Mouse (Mus musculus) embryonic facial prominence, embryonic 12.5 days (tissue): Measurements from ENCODE around the gene Fyn. TPM values are rescaled to one million over a fixed set of nuclear protein-coding genes. Genes with fewer than 3 reads are reported as not detected.

Experiments used
- ATAC-seq: fragments of 200-750 bp; cut with Nextera tagmentation; 2 replicates; pipeline ENCODE4 v1.8.0; 2017; ENCODE audit not compliant: insufficient number of reproducible peaks, insufficient read depth, low FRiP score, low TSS enrichment
- H3K27ac ChIP-seq: fragments of 300-500 bp; sonication (generic); 2 replicates; pipeline ENCODE4 v1.5.1; 2016; ENCODE audit warnings: mild to moderate bottlenecking
- H3K27me3 ChIP-seq: fragments of 300-500 bp; sonication (generic); 2 replicates; pipeline ENCODE4 v1.6.1; 2016; ENCODE audit warnings: mild to moderate bottlenecking, moderate library complexity
- H3K36me3 ChIP-seq: fragments of 300-500 bp; sonication (generic); 2 replicates; pipeline ENCODE4 v1.6.1; 2016; ENCODE audit warnings: mild to moderate bottlenecking
- H3K4me1 ChIP-seq: fragments of 300-500 bp; sonication (generic); 2 replicates; pipeline ENCODE4 v1.6.1; 2016
- H3K4me2 ChIP-seq: fragments of 300-500 bp; sonication (generic); replicated peaks from 2 replicates; pipeline ENCODE4 v1.6.1; 2016; ENCODE audit warnings: mild to moderate bottlenecking, moderate library complexity
- H3K4me3 ChIP-seq: fragments of 300-500 bp; sonication (generic); 2 replicates; pipeline ENCODE4 v1.5.1; 2016; ENCODE audit warnings: mild to moderate bottlenecking
- H3K9ac ChIP-seq: fragments of 300-500 bp; sonication (generic); 2 replicates; pipeline ENCODE4 v1.6.1; 2016; ENCODE audit warnings: mild to moderate bottlenecking, moderate library complexity
- H3K9me3 ChIP-seq: fragments of 300-500 bp; sonication (generic); 2 replicates; pipeline ENCODE4 v1.6.1; 2016; ENCODE audit warnings: mild to moderate bottlenecking, moderate library complexity
- WGBS: fragments of 180-500 bp; shearing (Covaris S2); methylation state at CpG from one replicate; pipeline ENCODE4 v1.1.7; 2016; 5-methylcytosine and 5-hydroxymethylcytosine counted together
- polyA plus RNA-seq: library from polyadenylated mRNA; unstranded; fragments of >200 nt; fragmentation: Nextera tagmentation; extraction: Ambion mirVana; gene quantifications from 2 replicates; pipeline ENCODE4 v1.2.1, GENCODE M21; 2016

Fyn gene
- polyA plus RNA-seq, 1 experiment from 2014 or later = 41.8 TPM

DNA sequence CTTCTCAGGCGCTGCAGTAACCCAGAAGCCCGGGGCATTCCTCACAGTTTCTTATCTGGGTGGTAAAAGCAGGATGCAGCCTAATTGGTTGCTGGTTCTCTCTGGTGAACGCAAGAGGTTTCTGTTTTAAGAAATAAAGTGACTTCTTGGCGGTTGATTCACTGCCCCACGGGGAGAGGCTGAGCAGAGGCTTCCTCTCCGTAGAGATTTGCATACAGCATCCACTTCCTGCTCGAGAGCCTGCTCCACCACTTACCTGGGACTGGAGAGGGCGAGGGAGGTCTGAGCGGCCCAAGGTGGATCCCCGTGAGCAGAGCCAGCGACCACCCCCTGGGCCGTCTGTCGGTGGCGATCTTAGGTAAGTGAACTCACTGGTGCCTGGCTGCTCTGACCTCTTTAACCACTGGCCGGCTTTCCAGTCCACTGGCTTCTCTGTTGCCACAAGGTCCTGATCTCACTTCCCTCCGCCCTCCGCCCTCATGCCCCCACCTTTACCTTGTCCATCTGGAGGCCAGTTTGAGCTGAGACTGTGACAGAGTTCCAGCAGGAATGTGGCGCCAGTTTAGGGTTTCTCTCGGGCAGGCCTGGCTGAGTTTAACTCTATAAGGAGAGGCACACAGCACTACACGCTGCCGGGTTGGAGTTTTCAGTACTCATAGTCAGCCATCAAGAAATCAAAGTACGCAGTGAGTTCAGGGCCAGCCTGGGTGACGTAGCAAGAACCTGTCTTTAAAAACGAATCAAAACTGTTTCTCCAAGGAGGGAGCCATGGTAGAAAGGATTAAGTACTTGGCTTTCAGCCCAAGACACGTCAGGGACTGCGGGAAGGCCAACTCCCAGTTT is 244.6 kb downstream of the Fyn start:
- Histone ChIP-seq H3K36me3 (no peaks in the 10 kb centered on the region), H3K9me3 (no peaks in the 10 kb centered on the region), H3K27ac (peak overlapping the region; percentile 92), H3K4me1 (peaks cover 36% of the 10 kb centered on the region), H3K27me3 (no peaks in the 10 kb centered on the region), H3K4me2 (peak overlapping the region; percentile 52), H3K9ac (peak overlapping the region; percentile 43), H3K4me3 (peak overlapping the region; percentile 35)
- ATAC-seq = peak; percentile 57
- WGBS = 5% methylated on average over 26 of the region's 26 CpGs

DNA sequence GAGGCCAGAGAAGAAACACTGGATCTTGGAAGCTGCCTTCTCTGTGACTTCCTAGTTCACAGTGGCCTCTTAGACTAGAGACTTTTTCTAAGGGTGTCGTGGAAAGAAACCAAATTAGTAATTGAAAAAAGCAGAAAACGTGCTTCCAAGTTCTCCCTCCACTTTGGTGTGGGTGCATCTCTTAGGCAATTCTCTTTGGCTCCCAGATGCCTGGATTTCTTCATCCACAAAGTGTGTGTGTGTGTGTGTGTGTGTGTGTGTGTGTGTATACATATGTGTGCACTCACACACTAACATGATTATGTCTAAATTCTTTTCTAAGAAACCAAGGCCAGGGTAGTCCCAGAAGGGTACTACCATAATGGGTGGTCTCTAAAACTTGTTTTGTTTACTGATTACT is 245.3 kb downstream of the Fyn start:
- WGBS = 34% methylated on average over 2 of the region's 2 CpGs
- Histone ChIP-seq H3K4me2 (peak overlapping the region; percentile 52), H3K9ac (no peak overlapping the region), H3K27me3 (no peaks in the 10 kb centered on the region), H3K9me3 (no peaks in the 10 kb centered on the region), H3K4me1 (peaks cover 36% of the 10 kb centered on the region), H3K4me3 (peak overlapping the region; percentile 35; the same call in 1 of the 2 replicates), H3K27ac (peak overlapping the region; percentile 92), H3K36me3 (no peaks in the 10 kb centered on the region)
- no peak for ATAC-seq

DNA sequence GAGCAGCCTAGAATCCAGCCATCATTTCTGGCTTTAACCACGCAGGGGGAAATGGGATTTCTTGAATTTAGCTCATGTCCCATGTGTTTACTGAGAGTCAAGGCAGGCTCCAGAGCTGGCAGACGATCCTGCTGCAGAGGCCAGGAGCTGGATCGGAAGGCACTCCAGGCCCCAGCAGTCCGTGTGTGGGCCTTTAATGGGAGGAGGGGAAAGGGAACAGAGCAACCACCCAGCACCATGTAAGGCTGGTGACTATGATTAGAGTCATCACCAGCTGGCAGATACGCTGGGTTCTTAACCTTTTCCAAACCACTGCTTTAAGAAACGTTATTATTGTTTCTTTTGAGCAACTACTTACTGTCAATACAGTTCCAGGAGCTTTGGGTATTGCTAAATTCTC is 246.0 kb downstream of the Fyn start:
- Histone ChIP-seq H3K4me2 (peak overlapping the region; percentile 28), H3K4me1 (peaks cover 36% of the 10 kb centered on the region), H3K27me3 (no peaks in the 10 kb centered on the region), H3K4me3 (no peak overlapping the region), H3K9me3 (no peaks in the 10 kb centered on the region), H3K9ac (no peak overlapping the region), H3K27ac (peak overlapping the region; percentile 92), H3K36me3 (no peaks in the 10 kb centered on the region)
- 11% methylated on average over 6 of the region's 6 CpGs for WGBS
- ATAC-seq = no peak

Other genes starting within 250 kb of the Fyn start
- 16.5 TPM in 2 replicates for gene Fam229b, start 234.9 kb upstream of the Fyn start, polyA plus RNA-seq
- 20.1 and 23.4 TPM in 2 replicates for gene Tube1, start 234.9 kb upstream of the Fyn start, polyA plus RNA-seq
- 0.48 and 0.50 TPM in 2 replicates for gene Ccn6, start 205.1 kb upstream of the Fyn start, polyA plus RNA-seq
- gene Traf3ip2, start 244.1 kb downstream of the Fyn start, polyA plus RNA-seq = 11.4 and 12.4 TPM in 2 replicates